Mouse (Mus musculus) granulocyte monocyte progenitor cell, adult 5-6 weeks (primary cell): ENCODE measurements around the gene Zfp595. TPM values are rescaled to one million over a fixed set of nuclear protein-coding genes. Genes with fewer than 3 reads are reported as not detected.

ENCODE experiments used
- ATAC-seq: replicated peaks from 2 replicates; pipeline ENCODE4 v1.8.0; 2016; ENCODE audit warnings: mild to moderate bottlenecking, moderate TSS enrichment, inconsistent platforms; ENCODE audit not compliant: poor library complexity, severe bottlenecking
- total RNA-seq, 2 experiments: library from RNA; stranded (forward) in 1 of 2; stranded (reverse) in 1 of 2; fragments of 200-712, 200-1000 nt in 1 of 2; fragments of >200 nt in 1 of 2; fragmentation: Nextera tagmentation in 1 of 2; gene quantifications; 2 replicates each; pipeline ENCODE4 v1.2.3; 2014 to 2017

The Zfp595 gene
- total RNA-seq (2014; fragmentation: Nextera tagmentation), result 6.9 and 10.0 TPM in 2 replicates
- total RNA-seq (2017), result 4.4 and 8.9 TPM in 2 replicates

DNA sequence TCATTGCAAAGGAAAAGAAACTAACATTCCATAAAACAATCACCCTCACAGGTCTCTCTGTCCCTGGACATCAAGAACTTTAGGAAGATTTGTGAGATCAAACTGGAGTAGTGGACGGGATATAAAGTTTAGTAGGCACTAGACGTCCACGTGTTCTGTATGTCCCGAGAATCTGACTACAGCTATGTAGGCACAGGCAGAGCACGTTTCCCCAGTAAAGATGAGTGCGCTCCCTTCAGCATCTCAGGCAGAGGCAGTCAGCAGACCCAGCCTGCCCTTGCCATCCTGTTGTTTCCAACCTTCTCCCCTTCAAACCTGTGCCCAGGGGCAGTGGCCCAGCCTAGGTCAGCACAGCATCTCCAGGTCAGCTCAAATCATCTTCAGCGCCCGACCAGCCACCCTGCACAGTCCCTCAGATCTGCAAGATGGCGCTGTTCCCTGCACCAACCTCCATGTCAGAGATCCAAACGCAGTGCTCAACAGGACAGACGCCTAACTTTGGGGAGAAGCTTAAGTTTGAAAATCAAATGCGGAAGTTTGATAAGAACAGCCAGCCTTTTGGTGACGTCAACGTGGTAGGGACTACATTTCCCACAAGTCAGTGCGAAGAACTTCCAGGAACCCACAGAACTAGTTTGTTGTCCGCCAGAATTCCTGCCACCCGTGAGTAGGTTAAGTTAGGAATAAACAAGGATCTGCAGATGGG lies at the start of gene Zfp595:
TSS of gene Zfp595 (minus strand) at position 552 of the 706 bp plus-strand sequence.
- peak; percentile 95 for ATAC-seq

DNA sequence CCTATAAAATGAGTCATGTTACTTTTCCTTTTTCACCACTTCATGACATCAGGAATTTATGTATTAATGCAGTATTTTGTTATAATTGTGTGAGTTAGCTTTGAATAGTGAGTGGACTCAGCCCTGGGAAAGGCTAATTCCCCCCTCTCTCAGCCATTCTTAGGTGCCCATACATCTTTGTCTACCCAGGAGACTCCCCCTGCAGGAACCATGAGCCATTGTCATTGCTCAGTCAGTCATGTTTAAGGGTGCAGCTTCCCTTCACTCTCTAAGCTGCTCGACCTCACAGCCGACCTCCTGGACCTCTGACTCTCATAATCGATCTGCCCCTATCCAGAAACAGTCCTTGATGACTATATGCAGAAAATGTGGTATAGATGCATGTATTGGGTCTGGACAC lies 43.9 kb upstream of the Zfp595 start:
- peak; percentile 49 for ATAC-seq

DNA sequence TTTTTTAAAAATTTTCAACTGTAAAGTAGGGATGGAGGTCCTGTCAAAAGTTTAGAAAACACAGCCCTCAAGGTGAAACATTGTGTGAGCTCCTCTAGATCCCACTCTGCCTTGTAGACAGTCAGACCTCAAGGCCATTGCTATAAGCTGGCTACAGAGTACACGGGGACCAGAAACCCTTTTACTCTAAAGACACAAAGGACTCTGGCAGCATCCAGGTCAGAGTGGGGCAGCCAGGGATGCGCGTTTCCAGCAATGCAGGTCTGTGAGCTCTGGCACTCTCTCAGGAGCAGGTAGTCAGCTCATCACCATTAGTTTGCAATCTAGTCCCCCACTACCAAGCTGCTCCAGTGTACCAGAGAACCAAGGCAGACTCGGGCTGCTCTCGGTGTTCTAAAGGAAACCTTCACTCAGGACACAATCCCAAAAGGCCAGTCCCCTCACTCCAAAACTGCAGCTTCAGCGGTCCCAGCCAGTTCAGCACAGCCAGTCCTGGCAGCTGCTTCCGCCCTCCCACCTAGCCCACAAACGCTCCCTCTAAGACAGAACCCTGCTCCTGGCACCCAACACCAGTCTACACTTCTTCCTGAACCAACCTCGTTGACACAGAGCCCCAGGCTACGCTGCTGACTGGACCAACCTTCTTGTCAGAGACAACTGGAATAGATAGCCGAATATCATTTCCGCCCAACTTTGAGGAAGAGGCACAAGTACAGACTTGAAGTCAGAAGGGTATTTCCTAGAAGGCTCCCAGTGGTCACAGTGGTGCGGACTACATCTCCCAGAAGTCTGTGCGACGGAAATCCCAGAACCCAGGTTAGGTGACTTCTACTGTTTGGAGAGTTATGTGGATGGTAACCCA lies 42.9 kb upstream of the Zfp595 start, which contains the start of the genes Gm28041 and Zfp456:
TSS of gene Gm28041 (minus strand) at position 684 of the 862 bp plus-strand sequence.
TSS of gene Zfp456 (minus strand) at position 761 of the 862 bp plus-strand sequence.
- peak; percentile 95 for ATAC-seq

DNA sequence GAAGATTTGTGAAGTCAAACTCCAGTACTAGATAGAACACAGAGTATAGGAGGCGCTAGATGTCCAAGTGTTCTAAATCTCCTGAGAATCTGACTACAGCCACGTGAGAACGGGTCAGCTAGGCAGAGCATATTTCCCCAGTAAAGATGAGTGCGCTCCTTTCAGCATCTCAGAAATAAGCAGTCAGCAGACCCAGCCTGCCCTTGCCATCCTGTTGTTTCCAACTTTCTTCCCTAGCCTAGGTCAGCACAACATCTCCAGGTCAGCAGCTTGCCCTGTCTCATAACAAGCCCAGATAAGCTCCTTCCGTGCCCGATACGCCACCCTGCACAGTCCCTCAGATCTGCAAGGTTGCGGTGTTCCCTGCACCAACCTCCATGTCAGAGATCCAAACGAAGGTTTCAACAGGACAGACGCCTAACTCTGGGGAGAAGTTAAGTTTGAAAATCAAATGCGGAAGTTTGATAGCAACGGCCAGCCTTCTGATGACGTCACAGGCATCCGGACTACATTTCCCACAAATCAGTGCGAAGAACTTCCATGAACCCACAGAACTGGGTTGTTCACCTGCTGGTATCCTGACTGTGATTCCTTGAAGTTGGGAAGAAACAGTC lies 27.9 kb upstream of the Zfp595 start, which contains the start of the genes Gm28044 and Zfp953:
TSS of gene Gm28044 (minus strand) at position 406 of the 614 bp plus-strand sequence.
TSS of gene Zfp953 (minus strand) at position 475 of the 614 bp plus-strand sequence.
- peak; percentile 93 for ATAC-seq

DNA sequence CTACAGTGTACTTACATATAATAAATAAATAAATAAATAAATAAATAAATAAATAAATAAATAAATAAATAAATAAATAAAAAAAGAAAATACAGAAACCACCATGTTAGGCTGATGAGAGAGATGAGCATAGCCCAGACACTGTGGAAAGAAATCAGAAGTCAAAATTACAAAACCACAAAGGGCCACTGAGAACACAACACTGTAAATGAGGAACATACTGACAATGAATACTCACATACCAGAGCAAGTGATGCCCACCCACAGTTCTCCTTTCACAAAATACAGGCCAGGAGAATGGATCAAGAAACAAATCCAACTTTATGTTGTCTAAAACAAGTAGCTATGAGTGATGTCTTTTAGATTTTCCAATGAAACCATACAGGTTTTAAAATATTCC lies 19.5 kb upstream of the Zfp595 start:
- peak; percentile 68 for ATAC-seq

DNA sequence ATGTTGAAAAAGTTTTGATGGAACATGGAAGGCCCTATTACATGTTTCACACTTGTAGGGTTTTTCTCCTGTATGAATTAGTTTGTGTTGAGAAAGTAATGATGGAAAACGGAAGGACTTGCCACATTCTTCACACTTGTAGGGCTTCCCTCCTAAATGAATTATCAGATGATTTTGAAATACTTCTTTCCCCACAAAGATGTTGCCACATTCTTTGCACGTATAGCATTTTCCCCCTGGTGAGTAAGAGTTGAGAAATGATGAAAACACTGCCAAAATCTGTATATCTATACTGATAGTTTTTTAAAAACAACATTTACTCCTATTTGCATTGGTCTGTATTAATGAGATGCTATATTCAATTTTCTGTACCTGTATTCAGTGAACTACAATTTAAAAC lies 11.1 kb upstream of the Zfp595 start:
- peak; percentile 96 for ATAC-seq

DNA sequence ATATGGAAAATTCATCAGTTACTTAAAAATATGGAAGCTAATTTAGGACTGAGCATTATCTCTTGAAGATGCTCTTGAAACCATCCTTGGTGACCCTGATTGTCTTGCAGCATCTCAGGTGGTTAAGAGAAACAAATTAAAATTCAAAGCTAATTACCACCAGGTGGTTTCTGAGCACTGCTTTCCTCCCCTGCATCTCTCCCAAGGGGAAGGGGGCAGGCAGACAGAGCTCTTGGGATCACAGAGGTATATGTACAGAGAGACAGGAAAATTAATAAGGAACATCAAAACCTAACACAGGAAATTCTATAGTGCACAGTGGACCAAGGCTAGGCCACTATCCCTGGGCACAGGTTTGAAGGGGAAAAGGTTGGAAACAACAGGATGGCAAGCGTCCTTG lies 507 bp upstream of the Zfp595 start:
- ATAC-seq, result 0 out of 2 replicates have a peak, but pooled peaks have one; percentile 1

DNA sequence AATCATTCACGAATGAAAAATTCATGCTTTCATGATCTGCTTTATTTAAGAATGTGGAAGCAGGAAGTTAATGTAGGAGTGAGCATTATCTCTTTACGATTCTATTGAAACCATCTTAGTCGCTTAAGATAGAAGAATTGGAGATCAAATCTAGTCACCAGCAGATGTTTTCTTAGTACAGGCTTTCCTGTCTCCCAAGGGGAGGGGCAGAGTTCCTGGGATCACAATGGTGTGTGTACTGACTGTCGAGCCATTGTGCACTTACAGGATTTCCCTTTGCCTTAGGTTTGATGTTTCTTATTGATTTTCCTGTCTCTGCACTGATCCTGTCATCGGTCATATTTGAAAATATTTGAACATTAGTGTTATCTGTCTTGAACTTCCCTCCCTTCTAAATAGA lies 25.7 kb downstream of the Zfp595 start:
- ATAC-seq, result peak; percentile 10

DNA sequence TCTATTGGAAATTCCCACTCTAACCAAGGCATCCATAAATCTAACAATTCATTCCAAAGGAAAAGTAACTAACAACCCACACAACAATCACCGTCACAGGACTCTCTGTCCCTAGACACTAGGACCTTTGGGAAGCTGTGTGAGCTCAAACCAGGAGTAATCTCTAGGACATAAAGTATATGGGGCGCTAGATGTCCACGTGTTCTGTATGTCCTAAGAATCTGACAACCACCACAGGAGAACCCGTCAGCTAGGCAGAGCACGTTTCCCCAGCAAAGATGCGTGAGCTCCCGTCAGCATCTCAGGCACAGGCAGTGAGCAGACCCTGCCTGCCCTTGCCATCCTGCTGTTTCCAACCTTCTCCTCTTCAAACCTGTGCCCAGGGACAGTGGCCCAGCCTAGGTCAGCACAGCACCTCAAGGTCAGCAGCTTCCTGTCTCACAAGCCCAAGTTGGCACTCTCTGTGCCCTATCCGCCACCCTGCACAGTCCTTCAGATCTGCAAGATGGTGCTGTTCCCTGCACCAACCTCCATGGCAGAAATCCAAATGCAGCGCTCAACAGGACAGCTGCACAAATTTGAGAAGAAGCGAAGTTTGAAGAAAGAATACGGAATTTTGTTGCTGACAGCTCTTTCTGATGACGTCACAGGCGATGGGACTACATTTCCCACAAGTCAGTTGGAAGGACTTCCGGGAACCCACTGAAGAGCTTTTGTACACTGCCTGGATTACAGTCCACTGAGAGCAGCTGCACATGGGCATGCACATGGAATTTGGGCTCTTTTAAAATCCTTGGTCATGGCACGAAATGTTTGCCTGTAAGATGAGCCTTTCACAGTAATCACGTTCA lies 26.3 kb downstream of the Zfp595 start, which contains the start of gene Zfp457:
TSS of gene Zfp457 (minus strand) at position 664 of the 851 bp plus-strand sequence.
- peak; percentile 96 for ATAC-seq

DNA sequence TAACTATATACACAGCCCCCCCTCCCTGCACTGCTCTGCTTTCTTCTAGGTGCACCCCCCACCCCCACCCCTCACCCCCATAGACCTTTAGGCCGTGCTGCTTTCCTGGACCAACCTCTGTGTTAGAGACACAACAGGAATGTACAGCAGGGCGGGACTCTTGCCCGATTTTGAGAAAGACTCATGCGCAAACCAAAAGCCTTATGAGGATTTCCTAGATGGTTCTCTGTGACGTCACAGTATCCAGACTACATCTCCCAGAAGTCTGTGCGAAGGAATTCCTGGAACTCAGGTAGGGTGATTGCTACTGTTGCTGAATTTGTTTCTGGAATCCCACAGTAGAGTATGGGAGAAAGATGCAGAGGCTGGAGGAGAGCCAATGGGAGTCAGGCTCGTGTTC lies 54.1 kb downstream of the Zfp595 start, which contains the start of gene Zfp458:
TSS of gene Zfp458 (minus strand) at position 153 of the 400 bp plus-strand sequence.
- no peak for ATAC-seq

DNA sequence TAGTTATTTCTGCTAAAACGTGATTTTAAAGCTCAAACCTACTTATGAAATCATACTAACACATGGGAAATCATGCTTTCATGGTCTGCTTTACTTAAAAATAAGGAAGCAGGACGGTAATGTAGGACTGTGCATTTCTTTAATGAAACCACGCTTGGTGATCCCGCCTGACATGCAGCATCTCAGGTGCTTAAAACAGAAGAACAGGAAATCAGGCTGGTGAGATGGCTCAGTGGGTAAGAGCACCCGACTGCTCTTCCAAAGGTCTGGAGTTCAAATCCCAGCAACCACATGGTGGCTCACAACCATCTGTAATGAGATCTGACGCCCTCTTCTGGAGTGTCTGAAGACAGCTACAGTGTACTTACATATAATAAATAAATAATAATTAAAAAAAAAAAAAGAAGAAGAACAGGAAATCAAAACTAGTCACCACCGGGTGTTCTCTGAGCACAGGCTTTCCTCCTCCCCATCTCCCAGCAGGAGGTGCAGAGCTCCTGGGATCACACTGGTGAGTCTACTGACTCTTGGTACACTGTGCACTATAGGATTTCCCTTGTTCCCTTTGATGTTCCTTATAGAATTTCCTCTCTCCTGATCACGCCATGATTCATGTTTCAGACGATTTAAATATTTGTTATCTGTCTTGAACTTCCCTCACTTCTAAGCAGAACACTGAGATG lies 62.8 kb downstream of the Zfp595 start:
- peak; percentile 48 for ATAC-seq

DNA sequence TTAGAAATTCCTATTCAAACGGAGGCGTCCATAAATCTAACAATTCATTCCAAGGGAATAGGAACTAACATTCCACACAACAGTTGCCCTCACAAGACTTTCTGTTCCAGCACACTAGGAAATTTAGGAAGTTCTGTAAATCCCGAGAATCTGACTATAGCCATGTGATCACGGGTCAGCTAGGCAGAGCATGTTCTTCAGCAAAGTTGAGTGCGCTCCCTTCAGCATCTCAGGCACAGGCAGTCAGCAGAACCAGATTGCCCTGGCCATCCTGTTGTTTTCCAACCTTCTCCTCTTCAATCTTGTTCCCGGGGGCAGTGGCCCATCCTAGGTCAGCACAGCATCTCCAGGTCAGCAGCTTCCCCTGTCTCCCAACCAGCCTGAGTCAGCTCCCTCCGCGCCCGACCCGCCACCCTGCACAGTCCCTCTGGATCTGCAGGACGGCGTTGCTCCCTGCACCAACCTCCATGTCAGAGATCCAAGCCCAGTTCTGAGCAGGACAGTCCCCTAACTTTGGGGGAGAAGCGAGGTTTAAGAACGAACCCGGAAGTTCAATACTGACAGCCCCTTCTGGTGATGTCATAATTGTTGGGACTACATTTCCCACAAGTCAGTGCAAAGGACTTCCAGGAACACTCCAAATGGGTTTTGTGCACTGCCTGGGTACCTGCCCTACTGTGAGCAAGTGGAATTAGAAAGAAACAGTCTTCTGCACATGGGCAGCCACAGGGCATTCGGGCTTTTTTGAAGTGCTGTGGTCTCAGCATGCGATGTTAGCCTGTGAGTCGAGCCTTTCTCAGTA lies 63.6 kb downstream of the Zfp595 start:
- peak; percentile 99 for ATAC-seq

Other genes with a start within 250 kb of the Zfp595 start
- gene Zfp708, start 234.6 kb downstream of the Zfp595 start, total RNA-seq (2014; fragmentation: Nextera tagmentation), result 0.37 and 4.0 TPM in 2 replicates
- gene Zfp708, start 234.6 kb downstream of the Zfp595 start, total RNA-seq (2017), result 1.8 and 2.9 TPM in 2 replicates
- 0.36 and 12.7 TPM in 2 replicates for gene Gm28557, start 224.0 kb downstream of the Zfp595 start, total RNA-seq (2014; fragmentation: Nextera tagmentation)
- 1.4 and 3.2 TPM in 2 replicates for gene Gm28557, start 224.0 kb downstream of the Zfp595 start, total RNA-seq (2017)
- gene Rslcan18, start 216.3 kb downstream of the Zfp595 start, total RNA-seq (2014; fragmentation: Nextera tagmentation), result 2.4 TPM in 1 of 2 replicates, not detected in the other
- gene Rslcan18, start 216.3 kb downstream of the Zfp595 start, total RNA-seq (2017), result 1.8 TPM in 1 of 2 replicates, not detected in the other
- 3.4 and 4.0 TPM in 2 replicates for gene Zfp759, start 210.9 kb downstream of the Zfp595 start, total RNA-seq (2014; fragmentation: Nextera tagmentation)
- gene Zfp759, start 210.9 kb downstream of the Zfp595 start, total RNA-seq (2017), result 8.4 and 13.4 TPM in 2 replicates
- gene Rsl1, start 159.4 kb downstream of the Zfp595 start, total RNA-seq (2014; fragmentation: Nextera tagmentation), result 3.7 and 6.4 TPM in 2 replicates
- 5.6 and 6.6 TPM in 2 replicates for gene Rsl1, start 159.4 kb downstream of the Zfp595 start, total RNA-seq (2017)
- 6.7 and 8.0 TPM in 2 replicates for gene Zfp455, start 138.1 kb downstream of the Zfp595 start, total RNA-seq (2014; fragmentation: Nextera tagmentation)
- 1.9 and 3.0 TPM in 2 replicates for gene Zfp455, start 138.1 kb downstream of the Zfp595 start, total RNA-seq (2017)
- 5.1 and 10.4 TPM in 2 replicates for gene Zfp458, start 54.1 kb downstream of the Zfp595 start, total RNA-seq (2014; fragmentation: Nextera tagmentation)
- 2.1 and 5.2 TPM in 2 replicates for gene Zfp458, start 54.1 kb downstream of the Zfp595 start, total RNA-seq (2017)
- gene Zfp457, start 26.1 kb downstream of the Zfp595 start, total RNA-seq (2014; fragmentation: Nextera tagmentation), result 1.3 and 5.7 TPM in 2 replicates
- 1.7 and 1.8 TPM in 2 replicates for gene Zfp457, start 26.1 kb downstream of the Zfp595 start, total RNA-seq (2017)
- gene Gm28044, start 28.0 kb upstream of the Zfp595 start, total RNA-seq (2014; fragmentation: Nextera tagmentation), result 4.3 TPM in 1 of 2 replicates, not detected in the other
- 8.4 and 31.0 TPM in 2 replicates for gene Gm28044, start 28.0 kb upstream of the Zfp595 start, total RNA-seq (2017)
- 4.5 and 9.2 TPM in 2 replicates for gene Zfp953, start 28.0 kb upstream of the Zfp595 start, total RNA-seq (2014; fragmentation: Nextera tagmentation)
- gene Zfp953, start 28.0 kb upstream of the Zfp595 start, total RNA-seq (2017), result 6.3 and 9.2 TPM in 2 replicates
- 6.1 TPM in 1 of 2 replicates, not detected in the other for gene Gm28041, start 43.2 kb upstream of the Zfp595 start, total RNA-seq (2014; fragmentation: Nextera tagmentation)
- not detected in 2 replicates for gene Gm28041, start 43.2 kb upstream of the Zfp595 start, total RNA-seq (2017)
- 4.1 and 6.3 TPM in 2 replicates for gene Zfp456, start 43.2 kb upstream of the Zfp595 start, total RNA-seq (2014; fragmentation: Nextera tagmentation)
- 1.8 and 5.7 TPM in 2 replicates for gene Zfp456, start 43.2 kb upstream of the Zfp595 start, total RNA-seq (2017)
- gene Zfp429, start 67.2 kb upstream of the Zfp595 start, total RNA-seq (2014; fragmentation: Nextera tagmentation), result 5.4 and 15.3 TPM in 2 replicates
- 5.6 and 6.1 TPM in 2 replicates for gene Zfp429, start 67.2 kb upstream of the Zfp595 start, total RNA-seq (2017)
- 0.60 and 1.1 TPM in 2 replicates for gene Zfp459, start 88.8 kb upstream of the Zfp595 start, total RNA-seq (2014; fragmentation: Nextera tagmentation)
- gene Zfp459, start 88.8 kb upstream of the Zfp595 start, total RNA-seq (2017), result 0.86 and 0.88 TPM in 2 replicates
- gene Zfp874a, start 119.1 kb upstream of the Zfp595 start, total RNA-seq (2014; fragmentation: Nextera tagmentation), result 8.4 and 8.7 TPM in 2 replicates
- gene Zfp874a, start 119.1 kb upstream of the Zfp595 start, total RNA-seq (2017), result 6.6 and 15.0 TPM in 2 replicates
- 5.8 and 7.3 TPM in 2 replicates for gene Zfp874b, start 151.7 kb upstream of the Zfp595 start, total RNA-seq (2014; fragmentation: Nextera tagmentation)
- 4.5 and 8.5 TPM in 2 replicates for gene Zfp874b, start 151.7 kb upstream of the Zfp595 start, total RNA-seq (2017)
- gene Zfp58, start 168.0 kb upstream of the Zfp595 start, total RNA-seq (2014; fragmentation: Nextera tagmentation), result 8.5 and 11.4 TPM in 2 replicates
- gene Zfp58, start 168.0 kb upstream of the Zfp595 start, total RNA-seq (2017), result 8.3 and 11.9 TPM in 2 replicates
- not detected in 2 replicates for gene Gm26965, start 193.6 kb upstream of the Zfp595 start, total RNA-seq (2014; fragmentation: Nextera tagmentation)
- not detected in 2 replicates for gene Gm26965, start 193.6 kb upstream of the Zfp595 start, total RNA-seq (2017)
- 22.9 and 26.6 TPM in 2 replicates for gene Zfp87, start 193.6 kb upstream of the Zfp595 start, total RNA-seq (2014; fragmentation: Nextera tagmentation)
- gene Zfp87, start 193.6 kb upstream of the Zfp595 start, total RNA-seq (2017), result 10.7 and 17.8 TPM in 2 replicates
- gene Zfp748, start 221.3 kb upstream of the Zfp595 start, total RNA-seq (2014; fragmentation: Nextera tagmentation), result 10.0 and 12.3 TPM in 2 replicates
- 8.6 and 11.6 TPM in 2 replicates for gene Zfp748, start 221.3 kb upstream of the Zfp595 start, total RNA-seq (2017)